Mouse (Mus musculus): Measurements from ENCODE around the gene Hnrnpa3. TPM values are rescaled to one million over a fixed set of nuclear protein-coding genes. Genes with fewer than 3 reads are reported as not detected.
"Not testable (repeated sequence)": the region's sequence is repeated elsewhere in the genome, so short reads cannot be mapped to it uniquely, and the experiment has no call there.

Hnrnpa3 gene
- polyA plus RNA-seq, 1 experiment from 2014 or later: 235 TPM

DNA sequence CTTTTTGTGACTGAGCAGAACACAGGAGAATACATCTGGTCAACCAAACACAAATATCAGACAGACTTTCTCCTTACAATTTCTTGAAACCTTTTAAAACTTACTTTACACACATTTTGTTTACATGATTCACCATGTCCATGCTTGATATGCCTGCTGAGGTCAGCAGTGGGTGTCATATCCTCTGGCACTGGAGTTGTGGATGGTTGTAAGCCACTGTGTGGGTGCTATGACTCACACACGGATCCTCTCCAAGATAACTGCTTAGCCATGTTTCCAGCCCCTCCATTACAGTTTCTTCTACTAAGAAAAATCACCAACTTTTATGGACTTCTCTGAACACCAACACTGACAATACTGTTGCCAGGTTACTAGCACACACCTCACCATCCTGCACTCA, 29.8 kb downstream of the Hnrnpa3 start:
- H3K9me3 ChIP-seq: no peaks in the 10 kb centered on the region
- H3K4me2 ChIP-seq: no peak overlapping the region
- no peaks in the 10 kb centered on the region for H3K27me3 ChIP-seq
- no peak for ATAC-seq (ENCODE audit: low FRiP score)
- 89% methylated on average over 1 of the region's 1 CpGs for WGBS
- H3K27ac ChIP-seq: no peak overlapping the region
- H3K9ac ChIP-seq: no peak overlapping the region
- no peak overlapping the region for H3K4me3 ChIP-seq
- H3K36me3 ChIP-seq: no peaks in the 10 kb centered on the region
- H3K4me1 ChIP-seq (replicated peaks): 0 out of 2 replicates have a peak, but pooled peaks cover 2% of the 10 kb centered on the region

DNA sequence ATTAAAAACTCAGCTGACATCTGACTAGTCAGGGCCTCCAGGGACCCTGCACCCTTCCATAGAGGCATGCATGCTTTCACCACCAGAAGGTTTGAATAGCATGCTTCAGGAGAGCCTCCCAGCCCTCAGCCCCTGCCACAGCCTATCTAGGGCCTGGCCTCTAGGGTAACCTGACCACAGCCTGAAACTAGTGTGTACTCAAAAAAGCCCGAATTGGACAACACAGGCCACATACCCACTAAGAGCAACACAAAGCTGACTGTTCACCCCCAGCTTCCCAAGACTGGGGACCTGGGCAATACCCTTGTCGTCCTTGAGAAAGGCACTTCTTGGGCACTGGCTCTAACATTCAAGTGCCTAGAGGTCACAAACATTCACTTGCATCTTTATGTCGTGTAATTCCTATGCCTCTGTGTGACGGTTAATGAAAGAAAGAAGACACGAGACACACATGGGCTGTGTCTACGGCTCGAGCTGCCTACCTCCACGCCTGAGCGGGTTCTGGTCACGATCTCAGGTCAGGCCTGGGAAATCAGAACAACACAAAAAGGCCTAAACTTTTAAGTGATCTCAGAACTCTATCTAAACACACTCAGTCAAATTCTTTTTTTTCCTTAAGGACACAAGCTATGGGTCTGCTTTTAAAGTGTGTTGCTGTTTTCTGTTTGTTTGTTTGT, 30.6 kb downstream of the Hnrnpa3 start:
- WGBS: 80% methylated on average over 10 of the region's 10 CpGs
- no peaks in the 10 kb centered on the region for H3K36me3 ChIP-seq

DNA sequence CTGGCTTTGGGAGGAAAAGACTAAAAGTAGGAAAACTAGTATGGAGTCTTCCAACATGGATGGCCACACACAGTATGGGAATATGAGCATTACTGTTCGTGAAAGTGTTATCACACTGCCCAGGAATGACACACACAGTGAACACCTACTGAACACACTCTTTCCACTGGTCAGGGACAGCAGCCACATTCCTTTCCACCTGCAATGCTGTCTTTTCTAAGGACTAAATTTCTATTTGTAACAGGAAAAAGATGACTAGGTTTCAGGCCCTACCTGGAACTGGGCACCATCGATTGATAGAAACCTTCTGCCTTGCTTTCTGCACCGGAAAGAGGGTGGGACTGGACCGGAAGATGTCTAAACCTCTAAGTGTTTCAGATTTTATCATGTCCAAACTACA, 31.6 kb downstream of the Hnrnpa3 start:
- H3K9me3 ChIP-seq: no peaks in the 10 kb centered on the region
- H3K4me2 ChIP-seq: no peak overlapping the region
- no peaks in the 10 kb centered on the region for H3K27me3 ChIP-seq
- no peaks in the 10 kb centered on the region for H3K36me3 ChIP-seq
- 0 out of 2 replicates have a peak, but pooled peaks cover 2% of the 10 kb centered on the region for H3K4me1 ChIP-seq (replicated peaks)
- ATAC-seq (ENCODE audit: low FRiP score): no peak
- no peak overlapping the region for H3K4me3 ChIP-seq
- WGBS: 96% methylated on average over 4 of the region's 4 CpGs
- no peak overlapping the region for H3K9ac ChIP-seq
- H3K27ac ChIP-seq: no peak overlapping the region

More for the DNA sequence above, 30.6 kb downstream of the Hnrnpa3 start:
- H3K27ac ChIP-seq: no peak overlapping the region
- no peaks in the 10 kb centered on the region for H3K9me3 ChIP-seq
- H3K4me2 ChIP-seq: no peak overlapping the region
- no peak overlapping the region for H3K9ac ChIP-seq
- no peaks in the 10 kb centered on the region for H3K27me3 ChIP-seq
- H3K4me1 ChIP-seq (replicated peaks): 0 out of 2 replicates have a peak, but pooled peaks cover 2% of the 10 kb centered on the region
- no peak overlapping the region for H3K4me3 ChIP-seq
- no peak for ATAC-seq (ENCODE audit: low FRiP score)

DNA sequence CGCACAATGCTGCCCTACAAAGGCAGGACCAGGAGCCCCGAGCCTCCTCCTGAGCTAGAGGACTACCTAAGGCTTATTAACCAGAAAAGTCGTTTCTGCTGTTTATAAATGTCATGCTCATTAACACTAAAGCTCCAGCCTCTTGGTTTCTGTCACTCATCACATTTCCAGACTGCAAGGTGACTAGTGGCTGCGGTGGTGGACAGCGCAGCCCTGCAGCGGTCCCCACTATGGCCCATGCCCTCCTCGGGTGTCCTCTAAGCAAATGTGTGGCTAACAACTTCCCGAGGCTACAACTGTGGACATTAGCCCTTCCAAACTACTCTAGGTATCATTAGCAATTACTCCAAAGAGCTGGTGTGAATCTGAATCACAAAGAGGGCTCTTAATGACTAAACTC, 32.3 kb downstream of the Hnrnpa3 start:
- 82% methylated on average over 8 of the region's 8 CpGs for WGBS
- no peak for ATAC-seq (ENCODE audit: low FRiP score)

DNA sequence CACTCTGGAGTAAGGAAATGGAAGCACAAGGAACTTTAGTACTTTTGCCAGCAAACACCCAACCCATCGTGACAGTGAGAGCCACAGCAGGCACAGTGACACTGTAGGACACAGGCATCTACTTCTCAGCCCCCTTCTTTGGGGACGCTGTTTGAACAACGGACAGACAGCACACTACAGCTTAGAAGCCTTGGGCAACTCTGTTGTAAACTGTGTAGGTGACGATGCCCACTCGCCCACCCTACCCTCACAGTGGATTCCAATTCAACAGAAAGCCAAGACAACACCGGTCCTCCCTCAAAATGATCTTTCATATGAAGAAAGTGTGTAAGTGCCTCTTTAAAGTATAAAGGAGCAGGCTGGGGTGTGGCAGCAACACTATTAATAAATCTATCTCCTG, 33.3 kb downstream of the Hnrnpa3 start:
- Histone ChIP-seq H3K9ac (no peak overlapping the region), H3K27me3 (no peaks in the 10 kb centered on the region), H3K4me3 (no peak overlapping the region), H3K4me2 (no peak overlapping the region), H3K36me3 (no peaks in the 10 kb centered on the region), H3K9me3 (no peaks in the 10 kb centered on the region), H3K27ac (no peak overlapping the region), H3K4me1 (replicated peaks) (0 out of 2 replicates have a peak, but pooled peaks cover 5% of the 10 kb centered on the region)
- ATAC-seq (ENCODE audit: low FRiP score): no peak
- 96% methylated on average over 6 of the region's 6 CpGs for WGBS

More for the DNA sequence above, 32.3 kb downstream of the Hnrnpa3 start:
- no peak overlapping the region for H3K27ac ChIP-seq
- no peak overlapping the region for H3K4me3 ChIP-seq
- no peaks in the 10 kb centered on the region for H3K36me3 ChIP-seq
- H3K9ac ChIP-seq: no peak overlapping the region
- H3K4me1 ChIP-seq (replicated peaks): 0 out of 2 replicates have a peak, but pooled peaks cover 4% of the 10 kb centered on the region
- no peaks in the 10 kb centered on the region for H3K27me3 ChIP-seq
- no peaks in the 10 kb centered on the region for H3K9me3 ChIP-seq
- H3K4me2 ChIP-seq: no peak overlapping the region

DNA sequence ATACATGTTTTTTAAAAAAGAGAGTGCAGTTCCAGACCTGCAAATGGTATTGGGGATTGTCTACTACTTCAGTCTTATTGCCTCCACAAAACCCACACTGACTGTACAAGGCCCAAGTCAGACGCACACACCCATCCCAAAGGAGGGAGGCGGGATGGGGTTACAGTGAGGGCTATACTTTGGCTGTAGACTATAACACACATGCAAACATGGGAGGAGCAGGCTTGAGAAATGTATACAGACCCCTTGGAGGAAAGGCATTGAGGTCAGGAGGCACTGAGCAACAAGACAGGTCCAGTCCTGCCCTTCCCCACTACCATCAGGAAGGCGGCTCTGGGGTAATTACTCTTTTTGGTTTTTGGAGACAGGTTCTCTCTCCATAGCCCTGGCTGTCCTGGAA, 35.9 kb downstream of the Hnrnpa3 start:
- H3K9me3 ChIP-seq; H3K27me3 ChIP-seq; H3K4me1 ChIP-seq (replicated peaks); H3K9ac ChIP-seq; ATAC-seq (ENCODE audit: low FRiP score); H3K36me3 ChIP-seq; H3K4me3 ChIP-seq; H3K27ac ChIP-seq; H3K4me2 ChIP-seq: not testable (repeated sequence)
- WGBS: 92% methylated on average over 3 of the region's 3 CpGs

DNA sequence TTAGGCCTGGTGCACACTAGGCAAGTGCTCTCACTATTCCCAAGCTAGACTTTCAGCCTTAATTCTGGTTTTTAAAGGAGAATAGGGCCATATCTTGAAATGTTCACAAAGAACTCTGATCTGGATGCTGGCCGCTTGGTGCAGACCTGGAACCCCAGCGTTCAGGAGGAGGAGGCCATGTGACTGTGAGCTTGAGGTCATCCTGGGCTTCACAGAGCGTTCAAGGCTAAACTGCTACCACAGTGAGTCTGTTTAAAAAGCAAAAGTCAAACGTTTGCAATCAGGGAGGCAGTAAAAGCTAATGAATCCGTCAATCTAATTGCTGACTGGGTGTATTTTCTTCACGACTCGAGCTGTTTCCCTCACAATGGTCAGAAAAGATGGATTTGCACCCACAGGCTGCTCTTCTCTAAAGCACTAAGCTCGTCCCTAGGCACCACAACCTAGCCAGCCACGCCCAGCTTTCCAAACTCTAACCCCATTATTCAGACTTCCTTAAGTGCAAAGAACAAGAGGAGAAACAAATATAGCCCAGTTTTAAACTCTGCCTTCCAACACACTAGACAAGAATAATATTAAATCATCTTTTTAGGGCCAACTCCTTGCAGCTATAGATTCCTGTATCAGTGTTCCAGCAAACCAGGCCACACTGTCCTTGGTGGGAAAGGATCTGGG, 36.8 kb downstream of the Hnrnpa3 start:
- WGBS: 45% methylated on average over 9 of the region's 9 CpGs
- no peaks in the 10 kb centered on the region for H3K9me3 ChIP-seq
- no peak overlapping the region for H3K27ac ChIP-seq
- no peaks in the 10 kb centered on the region for H3K36me3 ChIP-seq
- H3K4me3 ChIP-seq: no peak overlapping the region
- no peak overlapping the region for H3K9ac ChIP-seq
- no peak for ATAC-seq (ENCODE audit: low FRiP score)
- no peaks in the 10 kb centered on the region for H3K27me3 ChIP-seq
- H3K4me2 ChIP-seq: no peak overlapping the region
- H3K4me1 ChIP-seq (replicated peaks): 0 out of 2 replicates have a peak, but pooled peaks cover 5% of the 10 kb centered on the region

DNA sequence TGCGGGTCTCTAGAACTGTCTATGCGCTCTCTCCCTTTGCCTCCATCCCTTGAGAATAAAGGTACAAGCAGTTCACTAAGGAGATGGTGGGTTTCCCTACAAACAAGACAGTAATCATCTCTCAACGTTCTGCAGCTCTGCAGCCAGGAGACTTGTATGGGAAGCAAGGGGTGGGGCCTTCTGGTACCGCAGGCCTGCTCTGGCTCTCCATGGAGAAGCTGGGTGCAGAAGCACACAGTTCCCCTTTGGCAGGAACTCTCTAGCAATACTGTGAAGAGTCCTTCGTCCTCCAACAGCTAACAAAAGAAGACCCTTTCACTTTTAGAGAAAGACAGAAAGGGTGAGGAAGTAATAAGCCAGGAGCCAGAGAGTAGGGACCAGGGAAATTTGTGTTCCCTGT, 37.3 kb downstream of the Hnrnpa3 start:
- Histone ChIP-seq H3K36me3 (no peaks in the 10 kb centered on the region), H3K27me3 (no peaks in the 10 kb centered on the region), H3K27ac (no peak overlapping the region), H3K4me3 (no peak overlapping the region), H3K4me1 (replicated peaks) (0 out of 2 replicates have a peak, but pooled peaks cover 5% of the 10 kb centered on the region), H3K9ac (no peak overlapping the region), H3K4me2 (no peak overlapping the region), H3K9me3 (no peaks in the 10 kb centered on the region)
- WGBS: 60% methylated on average over 5 of the region's 5 CpGs
- no peak for ATAC-seq (ENCODE audit: low FRiP score)

DNA sequence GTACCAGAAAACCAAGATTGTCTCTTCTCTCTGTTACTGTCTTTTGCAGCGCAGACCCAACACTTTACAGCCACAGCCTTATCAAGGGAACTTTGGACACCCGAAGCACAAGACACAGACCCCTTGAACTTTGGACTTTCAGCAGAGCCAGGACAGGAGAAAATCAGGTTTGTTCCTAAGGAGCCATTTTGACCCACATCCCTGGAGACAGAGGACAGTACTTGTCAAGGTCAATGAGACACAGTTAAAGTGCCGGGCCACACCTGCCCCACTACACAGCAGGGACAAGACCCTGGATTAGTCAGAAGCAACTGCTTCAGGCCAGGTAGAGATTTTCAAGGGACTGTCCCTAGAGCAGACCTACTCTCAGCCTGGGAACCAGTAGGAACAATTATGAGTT, 38.2 kb downstream of the Hnrnpa3 start:
- Histone ChIP-seq H3K9ac (no peak overlapping the region), H3K27ac (no peak overlapping the region), H3K36me3 (no peaks in the 10 kb centered on the region), H3K4me3 (no peak overlapping the region), H3K4me1 (replicated peaks) (peaks cover 6% of the 10 kb centered on the region; the same call in 1 of the 2 replicates), H3K9me3 (no peaks in the 10 kb centered on the region), H3K4me2 (no peak overlapping the region), H3K27me3 (no peaks in the 10 kb centered on the region)
- 94% methylated on average over 3 of the region's 3 CpGs for WGBS
- ATAC-seq (ENCODE audit: low FRiP score): no peak

DNA sequence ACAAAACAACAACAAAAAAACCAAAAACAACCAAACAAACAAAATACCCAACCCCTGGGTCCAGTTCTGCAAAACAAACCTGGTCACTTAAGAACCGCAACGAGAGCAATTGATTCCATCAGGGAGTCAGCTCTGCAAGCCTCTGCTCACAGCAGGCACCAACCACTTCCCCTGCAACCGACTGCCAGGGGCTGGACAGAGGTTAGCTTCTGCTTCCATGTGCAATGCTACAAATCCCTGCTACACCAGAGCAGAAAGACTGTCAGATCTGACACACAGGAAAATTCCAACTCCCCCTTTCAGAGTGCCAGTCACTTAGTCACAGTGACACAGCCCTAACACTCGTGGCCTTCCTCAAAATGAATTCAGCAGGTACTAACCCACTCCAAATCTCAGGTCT, 38.9 kb downstream of the Hnrnpa3 start:
- Histone ChIP-seq H3K36me3 (no peaks in the 10 kb centered on the region), H3K4me3 (no peak overlapping the region), H3K9ac (no peak overlapping the region), H3K4me2 (no peak overlapping the region), H3K27ac (no peak overlapping the region), H3K4me1 (replicated peaks) (peaks cover 13% of the 10 kb centered on the region; the same call in 1 of the 2 replicates), H3K27me3 (no peaks in the 10 kb centered on the region), H3K9me3 (no peaks in the 10 kb centered on the region)
- ATAC-seq (ENCODE audit: low FRiP score): no peak
- WGBS: 40% methylated on average over 4 of the region's 4 CpGs

DNA sequence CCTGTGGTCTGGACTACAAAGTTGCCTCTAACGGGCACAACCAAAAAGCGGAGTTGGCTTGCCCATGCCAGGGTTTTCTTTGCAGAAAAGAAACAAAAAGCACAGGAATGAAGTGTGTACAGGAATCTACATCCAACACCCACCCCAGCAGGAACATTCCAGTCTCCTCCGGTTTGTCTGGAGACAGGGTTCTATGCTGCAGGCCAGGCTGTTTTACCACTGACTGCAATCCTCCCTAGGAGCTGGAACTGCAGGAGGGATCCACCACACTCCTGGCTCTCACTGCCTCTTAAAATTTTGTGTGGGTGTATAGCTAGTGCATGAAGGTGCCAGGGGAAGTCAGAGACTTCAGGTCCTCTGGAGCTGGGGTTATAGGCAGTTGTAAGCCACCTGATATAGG, 39.8 kb downstream of the Hnrnpa3 start:
- peaks cover under 1% of the 10 kb centered on the region; the same call in 1 of the 2 replicates for H3K27me3 ChIP-seq
- peaks cover 17% of the 10 kb centered on the region; the same call in 1 of the 2 replicates for H3K4me1 ChIP-seq (replicated peaks)
- H3K36me3 ChIP-seq: no peaks in the 10 kb centered on the region
- WGBS: 84% methylated on average over 3 of the region's 3 CpGs
- H3K4me3 ChIP-seq: no peak overlapping the region
- H3K27ac ChIP-seq: no peak overlapping the region
- no peaks in the 10 kb centered on the region for H3K9me3 ChIP-seq
- H3K9ac ChIP-seq: no peak overlapping the region
- H3K4me2 ChIP-seq: no peak overlapping the region
- ATAC-seq (ENCODE audit: low FRiP score): no peak

DNA sequence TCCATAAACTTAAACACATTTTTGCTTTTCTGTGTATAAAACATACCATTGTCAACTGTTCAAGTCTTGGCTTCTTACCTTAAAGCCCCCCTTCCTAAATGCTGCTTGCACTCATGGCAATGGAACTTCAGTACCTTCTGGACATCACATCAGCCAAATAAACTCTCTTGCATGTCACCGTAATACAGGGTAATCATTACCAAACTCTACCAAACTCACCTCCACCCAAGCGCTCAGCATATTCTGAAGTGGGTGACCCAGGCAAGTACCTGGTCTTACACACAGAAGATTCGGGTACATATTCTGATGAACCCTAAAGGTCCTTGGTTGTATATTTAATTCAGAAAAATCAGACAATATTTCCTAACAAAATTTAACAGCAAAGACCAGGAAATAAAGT, 41.5 kb downstream of the Hnrnpa3 start:
- no peak for ATAC-seq (ENCODE audit: low FRiP score)
- Histone ChIP-seq H3K9me3 (no peaks in the 10 kb centered on the region), H3K27ac (no peak overlapping the region), H3K27me3 (peaks cover 9% of the 10 kb centered on the region), H3K4me3 (no peak overlapping the region), H3K4me1 (replicated peaks) (peaks cover 32% of the 10 kb centered on the region), H3K4me2 (no peak overlapping the region), H3K9ac (no peak overlapping the region), H3K36me3 (no peaks in the 10 kb centered on the region)
- 96% methylated on average over 3 of the region's 3 CpGs for WGBS

DNA sequence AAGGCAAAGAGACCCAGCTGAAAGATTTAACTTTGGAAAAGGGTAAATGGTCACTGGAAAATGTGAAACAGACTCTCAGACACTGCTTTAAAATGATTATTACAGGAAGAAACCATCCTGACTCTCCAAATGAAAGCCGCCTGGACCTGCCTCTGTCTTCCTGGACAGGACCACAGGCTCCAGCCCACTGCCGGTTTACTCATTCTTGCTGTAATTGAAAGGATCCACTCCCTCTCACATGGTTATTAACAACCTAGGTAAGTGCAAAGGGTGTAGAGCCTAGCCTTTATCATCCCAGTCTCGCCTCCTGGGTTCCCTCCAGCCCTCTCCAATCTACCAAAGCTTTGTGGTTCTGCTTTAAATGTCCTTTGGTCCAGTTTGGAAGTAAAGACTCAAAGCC, 42.1 kb downstream of the Hnrnpa3 start:
- H3K4me1 ChIP-seq (replicated peaks): peaks cover 31% of the 10 kb centered on the region

More for the DNA sequence above, 42.1 kb downstream of the Hnrnpa3 start:
- Histone ChIP-seq H3K36me3 (no peaks in the 10 kb centered on the region), H3K4me3 (no peak overlapping the region), H3K9ac (no peak overlapping the region), H3K9me3 (no peaks in the 10 kb centered on the region), H3K27ac (no peak overlapping the region), H3K4me2 (no peak overlapping the region), H3K27me3 (peaks cover 9% of the 10 kb centered on the region)
- WGBS: 69% methylated on average over 3 of the region's 3 CpGs
- no peak for ATAC-seq (ENCODE audit: low FRiP score)
